Mouse (Mus musculus) heart, postnatal 0 days (tissue): ENCODE results near the gene Eln.

Experiments used
- CTCF ChIP-seq: IDR thresholded peaks from 2 replicates; pipeline ENCODE4 v1.5.1; 2016; ENCODE audit warnings: antibody characterized with exemption, control low read depth, low read depth
- EP300 ChIP-seq: IDR thresholded peaks from 2 replicates; pipeline ENCODE4 v1.6.1; 2016; ENCODE audit warnings: antibody characterized with exemption, low read depth

DNA sequence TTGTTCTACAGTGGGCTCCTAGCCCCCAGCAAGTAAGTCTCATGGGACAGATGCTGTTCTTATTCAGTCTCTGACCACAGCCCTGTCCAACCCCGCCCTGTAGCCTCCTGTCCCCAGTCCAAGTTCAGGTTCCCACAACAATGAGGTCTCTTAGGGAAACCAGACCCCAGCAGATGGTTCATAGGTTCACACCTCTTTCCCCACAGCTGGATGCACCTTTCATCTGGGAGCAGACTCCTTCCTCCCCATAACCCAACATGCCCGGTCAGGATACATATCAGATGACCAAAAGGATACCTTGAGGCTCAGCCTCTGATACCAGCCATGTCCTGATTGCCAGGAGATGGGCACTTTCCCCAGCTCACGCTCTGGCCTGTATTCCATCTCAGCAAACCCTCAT is 1.3 kb downstream of the Eln start:
- TF ChIP-seq CTCF (no peak), EP300 (no peak)
